Mouse (Mus musculus): ENCODE measurements around the gene Flot2. TPM values are rescaled to one million over a fixed set of nuclear protein-coding genes. Genes with fewer than 3 reads are reported as not detected.

The Flot2 gene
- polyA plus RNA-seq, 1 experiment, result 170 TPM

DNA sequence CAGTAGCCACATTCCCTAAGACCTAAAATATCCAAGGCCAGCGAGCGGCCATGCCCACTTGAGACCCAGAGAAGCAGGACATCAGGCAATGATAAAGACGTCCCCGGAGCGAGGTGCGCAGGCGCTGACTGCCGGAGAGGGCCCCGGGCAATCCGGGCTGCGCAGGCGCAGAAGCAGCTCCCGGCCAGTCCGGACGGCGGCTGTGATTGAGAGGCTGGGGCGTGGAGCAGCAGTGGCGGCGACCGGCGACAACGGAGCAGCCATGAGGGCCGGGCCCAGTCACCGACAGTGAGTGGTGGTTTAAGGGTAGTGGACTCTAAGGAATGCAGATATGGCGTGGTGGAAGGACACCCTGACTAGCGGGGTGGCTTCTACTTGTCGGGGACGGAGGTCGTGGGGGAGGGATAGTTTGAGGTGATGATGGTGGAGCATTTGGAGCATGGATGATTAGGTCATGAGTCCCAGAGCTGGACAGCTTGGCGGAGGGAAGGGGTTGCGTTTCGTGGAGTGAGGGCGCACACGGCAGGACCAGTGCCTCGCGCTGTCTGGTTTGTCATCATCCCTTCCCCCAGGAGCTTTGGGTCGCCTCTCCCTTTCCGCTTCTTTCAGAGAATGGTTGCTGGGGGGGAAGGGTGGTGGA is 56.9 kb downstream of the Flot2 start, which contains the start of gene Fam222b:
Fam222b (plus strand) TSS at position 157 of the 640 bp plus-strand sequence.
- Histone ChIP-seq H3K4me1 (ENCODE audit: control insufficient read depth, insufficient read depth, low read length) (peaks cover 6% of the 10 kb centered on the region; the same call in 1 of the 2 replicates), H3K4me3 (ENCODE audit: insufficient read depth, low read length) (peak within 1 kb of the TSS; percentile 89), H3K27ac (ENCODE audit: insufficient read depth, low read length) (peak within 1 kb of the TSS; percentile 30)
- TF ChIP-seq POLR2A (IDR thresholded peaks at IDR 0.05; ENCODE audit: extremely low read depth, insufficient read depth, low read length) (peak; percentile 79), CTCF (IDR thresholded peaks at IDR 0.05; ENCODE audit: extremely low read depth, insufficient read depth, low read length) (no peak)

DNA sequence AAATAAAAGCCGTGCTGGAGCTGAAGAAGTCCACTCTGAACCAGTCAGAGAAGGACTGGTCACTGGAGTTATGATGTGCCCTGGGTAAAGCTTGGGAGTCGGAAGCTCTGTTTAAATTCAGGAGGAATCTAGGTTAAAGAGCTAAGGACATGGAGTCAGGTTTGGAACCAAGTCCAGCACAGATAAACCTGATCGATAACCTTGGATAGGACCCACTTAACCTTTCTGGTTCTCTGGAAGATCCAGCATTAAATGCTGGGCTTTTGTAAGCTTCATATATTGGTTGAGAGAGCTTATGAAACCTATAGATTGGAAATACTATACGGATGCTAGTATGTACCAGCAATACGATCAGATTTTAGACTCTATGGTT is 57.4 kb downstream of the Flot2 start:
- H3K4me1 ChIP-seq (ENCODE audit: control insufficient read depth, insufficient read depth, low read length), result peaks cover 6% of the 10 kb centered on the region; the same call in 1 of the 2 replicates
- TF ChIP-seq CTCF (IDR thresholded peaks at IDR 0.05; ENCODE audit: extremely low read depth, insufficient read depth, low read length), result no peak
- TF ChIP-seq POLR2A (IDR thresholded peaks at IDR 0.05; ENCODE audit: extremely low read depth, insufficient read depth, low read length), result no peak
- H3K4me3 ChIP-seq (ENCODE audit: insufficient read depth, low read length), result peak overlapping the region; percentile 89
- no peak overlapping the region for H3K27ac ChIP-seq (ENCODE audit: insufficient read depth, low read length)

DNA sequence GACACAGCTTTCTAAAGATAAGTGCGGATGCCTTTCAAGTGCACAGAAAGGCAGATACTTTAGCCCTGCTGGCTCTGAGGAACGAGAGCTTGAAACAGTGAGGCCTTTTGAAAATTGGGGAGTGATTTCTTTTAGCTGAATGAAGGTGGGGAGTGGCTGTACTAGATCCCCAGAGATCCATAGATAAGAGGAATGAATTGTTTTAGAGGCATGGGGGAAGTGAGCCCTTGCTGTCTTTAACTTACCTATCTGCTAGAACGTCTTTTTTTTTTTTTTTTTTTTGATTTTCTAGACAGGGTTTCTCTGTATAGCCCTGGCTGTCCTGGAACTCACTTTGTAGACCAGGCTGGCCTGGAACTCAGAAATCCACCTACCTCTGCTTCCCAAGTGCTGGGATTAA is 59.3 kb downstream of the Flot2 start:
- H3K4me1 ChIP-seq (ENCODE audit: control insufficient read depth, insufficient read depth, low read length), result peaks cover 6% of the 10 kb centered on the region; the same call in 1 of the 2 replicates
- TF ChIP-seq POLR2A (IDR thresholded peaks at IDR 0.05; ENCODE audit: extremely low read depth, insufficient read depth, low read length), result no peak
- TF ChIP-seq CTCF (IDR thresholded peaks at IDR 0.05; ENCODE audit: extremely low read depth, insufficient read depth, low read length), result no peak
- peak overlapping the region; percentile 28; the same call in 1 of the 2 replicates for H3K4me3 ChIP-seq (ENCODE audit: insufficient read depth, low read length)
- H3K27ac ChIP-seq (ENCODE audit: insufficient read depth, low read length), result no peak overlapping the region

DNA sequence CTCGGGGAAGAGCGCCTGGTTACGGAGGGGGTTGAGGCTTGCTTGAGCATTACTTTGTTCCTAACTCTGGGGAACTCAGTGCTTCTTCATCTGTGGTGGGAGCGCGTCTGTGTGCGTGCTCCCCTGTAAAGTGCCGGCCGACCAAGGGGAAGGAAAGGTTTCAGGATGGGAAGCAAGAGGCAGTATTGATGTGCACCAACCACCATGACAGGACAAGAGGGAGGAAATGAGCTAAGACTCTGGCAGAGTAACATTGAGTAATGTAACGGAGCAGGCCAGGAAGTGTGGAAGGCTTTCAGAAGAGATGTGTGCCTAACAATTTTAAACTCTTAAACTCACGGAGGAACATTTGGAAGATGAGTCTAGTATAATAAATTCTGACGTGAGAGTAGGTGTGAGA is 63.0 kb downstream of the Flot2 start:
- H3K27ac ChIP-seq (ENCODE audit: insufficient read depth, low read length), result no peak overlapping the region
- H3K4me1 ChIP-seq (ENCODE audit: control insufficient read depth, insufficient read depth, low read length), result peaks cover 4% of the 10 kb centered on the region; the same call in 1 of the 2 replicates
- H3K4me3 ChIP-seq (ENCODE audit: insufficient read depth, low read length), result no peak overlapping the region
- TF ChIP-seq CTCF (IDR thresholded peaks at IDR 0.05; ENCODE audit: extremely low read depth, insufficient read depth, low read length), result no peak

DNA sequence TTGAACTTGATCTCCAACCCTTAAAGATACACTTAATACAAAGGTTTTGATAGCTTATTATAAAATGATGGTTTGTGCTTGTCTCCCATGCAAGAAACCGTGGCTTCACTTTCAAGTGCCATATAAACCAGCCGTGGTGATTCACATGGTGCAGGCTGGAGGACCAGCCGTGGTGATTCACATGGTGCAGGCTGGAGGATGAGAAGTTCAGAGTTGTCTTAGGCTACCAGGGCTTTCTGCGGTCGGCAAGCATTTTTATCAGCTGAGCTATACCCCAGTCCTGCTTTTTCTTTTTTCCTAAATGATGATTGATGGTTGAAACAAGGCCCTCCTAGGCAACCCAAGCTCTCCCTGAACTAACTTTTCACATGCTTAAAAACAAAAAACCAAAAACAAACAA is 64.4 kb downstream of the Flot2 start:
- H3K4me3 ChIP-seq (ENCODE audit: insufficient read depth, low read length), result no peak overlapping the region
- no peaks in the 10 kb centered on the region; the same call in 1 of the 2 replicates for H3K4me1 ChIP-seq (ENCODE audit: control insufficient read depth, insufficient read depth, low read length)
- TF ChIP-seq POLR2A (IDR thresholded peaks at IDR 0.05; ENCODE audit: extremely low read depth, insufficient read depth, low read length), result no peak
- no peak for TF ChIP-seq CTCF (IDR thresholded peaks at IDR 0.05; ENCODE audit: extremely low read depth, insufficient read depth, low read length)
- H3K27ac ChIP-seq (ENCODE audit: insufficient read depth, low read length), result no peak overlapping the region

DNA sequence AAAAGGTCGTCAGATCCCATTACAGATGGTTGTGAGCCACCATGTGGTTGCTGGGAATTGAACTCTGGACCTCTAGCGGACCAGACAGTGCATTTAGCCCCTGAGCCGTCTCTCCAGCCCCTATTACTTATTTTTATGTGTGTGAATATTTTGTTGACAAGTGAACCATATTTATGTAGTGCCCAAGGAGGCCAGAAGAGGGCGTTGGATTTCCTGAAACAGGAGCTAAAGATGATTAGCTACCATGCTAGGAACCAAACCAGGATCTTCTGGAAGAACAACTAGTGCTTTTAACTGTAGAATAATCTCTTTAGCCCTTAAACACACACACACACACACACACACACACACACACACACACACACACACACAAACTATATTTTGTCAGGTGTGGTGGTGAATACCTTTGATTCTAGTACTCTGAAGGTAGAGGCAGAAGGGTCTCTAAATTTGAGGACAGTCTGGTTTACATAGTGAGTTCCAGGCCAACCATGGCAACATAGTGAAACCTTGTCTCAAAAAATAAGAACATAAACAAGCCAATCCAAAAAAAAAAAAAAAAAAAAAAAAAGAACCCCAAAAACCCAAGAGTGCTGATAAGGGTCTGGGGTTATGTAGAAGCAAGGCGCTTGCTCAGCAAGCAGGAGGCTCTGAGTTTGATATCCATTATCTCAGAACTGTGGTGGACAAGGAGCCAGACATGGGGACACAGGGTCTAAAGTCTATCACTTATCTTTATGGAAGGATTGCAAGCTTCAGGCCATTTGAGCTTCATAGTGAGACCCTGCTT is 65.4 kb downstream of the Flot2 start:
- Histone ChIP-seq H3K4me3 (ENCODE audit: insufficient read depth, low read length) (no peak overlapping the region), H3K27ac (ENCODE audit: insufficient read depth, low read length) (no peak overlapping the region), H3K4me1 (ENCODE audit: control insufficient read depth, insufficient read depth, low read length) (no peaks in the 10 kb centered on the region; the same call in 1 of the 2 replicates)
- TF ChIP-seq CTCF (IDR thresholded peaks at IDR 0.05; ENCODE audit: extremely low read depth, insufficient read depth, low read length) (no peak), POLR2A (IDR thresholded peaks at IDR 0.05; ENCODE audit: extremely low read depth, insufficient read depth, low read length) (no peak)

DNA sequence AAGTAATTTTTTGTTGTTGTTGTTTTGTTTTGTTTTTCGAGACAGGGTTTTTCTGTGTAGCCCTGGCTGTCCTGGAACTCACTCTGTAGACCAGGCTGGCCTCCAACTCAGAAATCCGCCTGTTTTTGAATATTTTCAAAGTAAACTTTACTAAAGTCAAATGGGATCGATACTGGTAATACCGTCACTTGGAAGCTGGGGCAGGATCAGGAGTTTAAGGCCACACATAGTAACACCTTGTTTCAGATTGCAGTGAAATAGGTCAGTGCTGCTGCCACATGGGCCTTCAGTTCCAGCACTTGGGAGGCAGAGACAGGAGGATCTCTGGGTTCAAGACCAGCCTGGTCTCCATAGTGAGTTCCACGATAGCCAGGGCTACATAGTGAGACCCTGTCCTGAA is 66.8 kb downstream of the Flot2 start:
- Histone ChIP-seq H3K27ac (ENCODE audit: insufficient read depth, low read length) (no peak overlapping the region), H3K4me1 (ENCODE audit: control insufficient read depth, insufficient read depth, low read length) (no peaks in the 10 kb centered on the region; the same call in 1 of the 2 replicates)
- TF ChIP-seq CTCF (IDR thresholded peaks at IDR 0.05; ENCODE audit: extremely low read depth, insufficient read depth, low read length) (no peak), POLR2A (IDR thresholded peaks at IDR 0.05; ENCODE audit: extremely low read depth, insufficient read depth, low read length) (no peak)

More for the DNA sequence above, 66.8 kb downstream of the Flot2 start:
- no peak overlapping the region for H3K4me3 ChIP-seq (ENCODE audit: insufficient read depth, low read length)

Other genes starting within 250 kb of the Flot2 start
- gene Pipox, start 143.8 kb upstream of the Flot2 start, polyA plus RNA-seq (2012; rRNA removed), result 3.2 and 3.8 TPM in 2 replicates
- 97.4 and 109 TPM in 2 replicates for gene Sez6, start 107.1 kb upstream of the Flot2 start, polyA plus RNA-seq (2012; rRNA removed)
- gene Phf12, start 55.2 kb upstream of the Flot2 start, polyA plus RNA-seq (2012; rRNA removed), result 37.7 and 43.2 TPM in 2 replicates
- 5.7 and 7.1 TPM in 2 replicates for gene Dhrs13, start 5.7 kb upstream of the Flot2 start, polyA plus RNA-seq (2012; rRNA removed)
- gene Eral1, start 42.5 kb downstream of the Flot2 start, polyA plus RNA-seq (2012; rRNA removed), result 26.0 and 26.1 TPM in 2 replicates
- 19.1 and 19.5 TPM in 2 replicates for gene Fam222b, start 56.7 kb downstream of the Flot2 start, polyA plus RNA-seq (2012; rRNA removed)
- 17.1 and 19.6 TPM in 2 replicates for gene Traf4, start 127.7 kb downstream of the Flot2 start, polyA plus RNA-seq (2012; rRNA removed)
- gene Nek8, start 138.7 kb downstream of the Flot2 start, polyA plus RNA-seq (2012; rRNA removed), result 5.4 and 6.2 TPM in 2 replicates
- gene Tlcd1, start 138.8 kb downstream of the Flot2 start, polyA plus RNA-seq (2012; rRNA removed), result 83.0 and 84.4 TPM in 2 replicates
- gene Rpl23a, start 145.7 kb downstream of the Flot2 start, polyA plus RNA-seq (2012; rRNA removed), result 1,200 and 1,274 TPM in 2 replicates
- gene Rab34, start 150.5 kb downstream of the Flot2 start, polyA plus RNA-seq (2012; rRNA removed), result 46.6 and 56.0 TPM in 2 replicates
- 6.2 TPM in 2 replicates for gene Proca1, start 155.5 kb downstream of the Flot2 start, polyA plus RNA-seq (2012; rRNA removed)
- gene Sdf2, start 207.8 kb downstream of the Flot2 start, polyA plus RNA-seq (2012; rRNA removed), result 111 and 115 TPM in 2 replicates
- gene Supt6, start 208.1 kb downstream of the Flot2 start, polyA plus RNA-seq (2012; rRNA removed), result 39.9 and 40.1 TPM in 2 replicates
- 101 and 103 TPM in 2 replicates for gene 2610507B11Rik, start 223.8 kb downstream of the Flot2 start, polyA plus RNA-seq (2012; rRNA removed)